Mouse (Mus musculus) hindbrain, embryonic 15.5 days (tissue): ENCODE data around the gene Prdx6. TPM values are rescaled to one million over a fixed set of nuclear protein-coding genes. Genes with fewer than 3 reads are reported as not detected.
"Not testable (repeated sequence)": the region's sequence is repeated elsewhere in the genome, so short reads cannot be mapped to it uniquely, and the experiment has no call there.

Source experiments
- ATAC-seq: fragments of 200-750 bp; cut with Nextera tagmentation; 2 replicates; pipeline ENCODE4 v1.8.0; 2017; ENCODE audit warnings: low read depth, moderate number of reproducible peaks, moderate TSS enrichment; ENCODE audit not compliant: low FRiP score
- H3K27ac ChIP-seq: fragments of 300-500 bp; sonication (generic); replicated peaks from 2 replicates; pipeline ENCODE4 v1.5.1; 2015; ENCODE audit warnings: mild to moderate bottlenecking, inconsistent platforms
- H3K27me3 ChIP-seq: fragments of 300-500 bp; sonication (generic); 2 replicates; pipeline ENCODE4 v1.6.1; 2015; ENCODE audit warnings: control low read depth, inconsistent platforms
- H3K36me3 ChIP-seq: fragments of 300-500 bp; sonication (generic); 2 replicates; pipeline ENCODE4 v1.6.1; 2015; ENCODE audit warnings: control low read depth, inconsistent platforms
- H3K4me1 ChIP-seq: fragments of 300-500 bp; sonication (generic); replicated peaks from 2 replicates; pipeline ENCODE4 v1.6.1; 2015; ENCODE audit warnings: control low read depth, inconsistent platforms
- H3K4me2 ChIP-seq: fragments of 300-500 bp; sonication (generic); 2 replicates; pipeline ENCODE4 v1.6.1; 2015; ENCODE audit warnings: moderate library complexity, mild to moderate bottlenecking, inconsistent platforms
- H3K4me3 ChIP-seq: fragments of 300-500 bp; sonication (generic); 2 replicates; pipeline ENCODE4 v1.5.1; 2015; ENCODE audit warnings: mild to moderate bottlenecking, inconsistent platforms
- H3K9ac ChIP-seq: fragments of 300-500 bp; sonication (generic); 2 replicates; pipeline ENCODE4 v1.6.1; 2015; ENCODE audit warnings: inconsistent platforms
- H3K9me3 ChIP-seq: fragments of 300-500 bp; sonication (generic); 2 replicates; pipeline ENCODE4 v1.6.1; 2016; ENCODE audit warnings: control low read depth, inconsistent platforms
- WGBS: fragments of 180-500 bp; shearing (Covaris S2); methylation state at CpG from one replicate; pipeline ENCODE4 v1.1.7; 2015; 5-methylcytosine and 5-hydroxymethylcytosine counted together
- polyA plus RNA-seq: library from polyadenylated mRNA; unstranded; fragments of >200 nt; fragmentation: Nextera tagmentation; extraction: Ambion mirVana; gene quantifications from 2 replicates; pipeline ENCODE4 v1.2.1, GENCODE M21; 2015

Prdx6 gene
- polyA plus RNA-seq, 1 experiment from 2014 or later = 181 TPM

DNA sequence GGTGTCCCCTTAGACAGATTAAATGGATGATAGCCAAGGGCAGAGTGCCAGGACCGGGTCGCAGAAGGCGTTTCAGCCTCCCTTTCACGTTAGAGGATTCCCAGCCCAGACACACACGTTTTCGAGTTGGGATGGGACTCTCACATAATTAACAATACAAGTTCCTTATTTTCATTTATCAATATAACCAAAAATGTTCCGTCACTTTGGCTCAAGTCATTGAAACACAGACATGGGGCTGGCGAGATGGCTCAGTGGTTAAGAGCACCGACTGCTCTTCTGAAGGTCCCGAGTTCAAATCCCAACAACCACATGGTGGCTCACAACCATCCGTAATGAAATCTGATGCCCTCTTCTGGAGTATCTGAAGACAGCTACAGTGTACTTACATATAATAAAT is 54.7 kb downstream of the Prdx6 start:
- not testable (repeated sequence) for H3K27me3 ChIP-seq, H3K9me3 ChIP-seq, H3K36me3 ChIP-seq, H3K4me1 ChIP-seq
- Histone ChIP-seq H3K27ac (peak overlapping the region; percentile 54), H3K4me2 (peak overlapping the region; percentile 65), H3K4me3 (peak overlapping the region; percentile 36), H3K9ac (0 out of 2 replicates have a peak overlapping the region, but pooled peaks have one; percentile 17)
- 40% methylated on average over 11 of the region's 11 CpGs for WGBS
- ATAC-seq = peak; percentile 9; the same call in 1 of the 2 replicates

DNA sequence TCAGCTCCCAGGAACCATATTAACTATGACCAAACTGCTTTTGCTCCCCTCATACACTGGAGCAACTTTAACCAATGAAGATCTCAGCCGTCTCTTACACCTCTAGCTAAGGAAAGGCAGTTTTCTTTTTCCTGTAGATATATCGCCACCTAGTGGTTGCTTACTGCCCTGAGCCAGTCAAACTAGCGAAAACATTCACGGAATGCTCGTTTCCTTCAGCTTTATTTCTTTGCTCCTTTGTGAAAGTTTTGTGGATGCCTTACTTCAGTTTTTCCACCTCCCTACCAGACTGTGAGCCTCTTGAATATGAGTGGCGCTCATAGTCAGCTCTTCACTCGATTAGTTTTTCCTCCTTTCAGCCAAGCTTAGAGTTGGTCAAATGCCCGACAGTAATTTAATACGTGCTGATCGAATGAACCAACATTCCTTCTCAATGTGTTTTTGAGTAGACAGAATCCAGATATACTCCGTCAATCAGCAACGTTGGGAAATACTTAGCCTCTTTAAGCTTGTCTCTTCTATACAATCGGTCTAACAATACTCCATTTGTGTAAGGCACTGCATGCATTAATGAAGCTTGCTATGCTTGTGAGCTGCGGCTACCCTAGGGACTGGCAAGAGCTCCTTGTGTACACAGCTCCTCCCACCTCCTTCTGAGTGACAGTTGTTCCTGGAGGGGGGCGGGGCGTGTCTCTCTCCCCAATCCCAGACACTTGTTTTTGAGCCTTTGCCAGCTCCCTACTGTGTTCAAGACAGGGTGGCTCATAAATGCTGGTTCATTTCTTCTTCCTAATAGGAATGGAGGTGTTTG is 55.3 kb downstream of the Prdx6 start:
- Histone ChIP-seq H3K9ac (0 out of 2 replicates have a peak overlapping the region, but pooled peaks have one; percentile 18), H3K27me3 (no peaks in the 10 kb centered on the region), H3K27ac (peak overlapping the region; percentile 54), H3K4me2 (peak overlapping the region; percentile 65), H3K4me3 (peak overlapping the region; percentile 36), H3K9me3 (no peaks in the 10 kb centered on the region), H3K4me1 (peaks cover 8% of the 10 kb centered on the region; the same call in 1 of the 2 replicates), H3K36me3 (no peaks in the 10 kb centered on the region)
- WGBS = under 1% methylated on average over 16 of the region's 16 CpGs
- ATAC-seq = peak; percentile 97

DNA sequence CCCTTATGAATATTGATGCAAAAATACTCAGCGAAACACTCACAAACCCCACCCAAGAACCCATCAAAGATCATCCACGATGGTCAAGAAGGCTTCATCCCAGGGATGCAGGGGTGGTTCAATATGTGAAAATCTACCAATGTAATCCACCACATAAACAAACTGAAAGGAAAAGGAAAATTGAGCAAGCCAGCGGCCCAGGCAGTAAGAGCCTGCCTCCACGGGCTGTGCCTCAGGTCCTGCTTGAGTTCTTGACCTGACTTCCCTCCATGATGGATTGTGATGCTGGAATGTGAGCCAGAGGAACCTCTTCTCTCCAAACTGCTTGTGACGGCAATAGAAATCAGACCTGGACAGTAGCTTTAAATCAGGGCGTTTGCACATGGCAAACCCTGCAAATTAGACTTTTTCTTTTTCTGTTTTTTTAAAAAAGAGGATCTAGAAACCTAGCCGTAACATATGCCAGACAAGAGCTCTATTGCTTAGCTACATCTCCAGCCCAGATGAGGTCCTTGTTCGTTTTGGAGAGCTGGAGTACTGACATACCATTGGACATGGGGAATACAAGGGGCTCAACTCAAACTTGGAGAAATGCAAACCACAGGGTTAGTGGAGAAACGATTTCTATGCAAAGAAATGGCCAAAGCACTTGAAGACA is 60.6 kb downstream of the Prdx6 start:
- Histone ChIP-seq H3K9me3 (no peaks in the 10 kb centered on the region), H3K9ac (no peak overlapping the region), H3K36me3 (no peaks in the 10 kb centered on the region), H3K4me2 (no peak overlapping the region), H3K4me3 (no peak overlapping the region), H3K4me1 (0 out of 2 replicates have a peak, but pooled peaks cover 4% of the 10 kb centered on the region), H3K27ac (no peak overlapping the region), H3K27me3 (no peaks in the 10 kb centered on the region)
- ATAC-seq = no peak
- 79% methylated on average over 9 of the region's 9 CpGs for WGBS

Other genes starting within 250 kb of the Prdx6 start
- gene Zbtb37, start 216.4 kb downstream of the Prdx6 start, polyA plus RNA-seq = 13.9 and 14.4 TPM in 2 replicates
- gene Dars2, start 180.6 kb downstream of the Prdx6 start, polyA plus RNA-seq = 24.0 and 26.1 TPM in 2 replicates
- gene Cenpl, start 180.5 kb downstream of the Prdx6 start, polyA plus RNA-seq = 9.8 and 12.4 TPM in 2 replicates
- 16.0 and 18.9 TPM in 2 replicates for gene Klhl20, start 119.7 kb downstream of the Prdx6 start, polyA plus RNA-seq
- 23.6 and 27.7 TPM in 2 replicates for gene Ankrd45, start 108.5 kb downstream of the Prdx6 start, polyA plus RNA-seq
- gene Tex50, start 91.9 kb downstream of the Prdx6 start, polyA plus RNA-seq = 0.83 and 1.1 TPM in 2 replicates
- gene Tnfsf4, start 144.2 kb upstream of the Prdx6 start, polyA plus RNA-seq = not detected in 2 replicates
- gene Tnfsf18, start 243.4 kb upstream of the Prdx6 start, polyA plus RNA-seq = 0.09 TPM in 1 of 2 replicates, not detected in the other